Mouse (Mus musculus) MN1 (cell line): Measurements from ENCODE around the gene Sass6.
A peak's percentile ranks its signal among the peaks of the same experiment; 100 is the strongest.
"Not testable (repeated sequence)": the region's sequence is repeated elsewhere in the genome, so short reads cannot be mapped to it uniquely, and the experiment has no call there.

Experiments used
- DNase-seq: peaks from one replicate; pipeline ENCODE4 v3.0.0-alpha.2; 2016; ENCODE audit warnings: low spot score

Gene Sass6

GRCm38 (mm10) chr3:116632971-116633370 lies 38.2 kb downstream of the Sass6 start:
- no peak for DNase-seq

- DNase-seq: no peak
These were observed 39.3 kb downstream of the Sass6 start for GRCm38 (mm10) chr3:116634091-116634490.

- DNase-seq: no peak
These were observed 40.1 kb downstream of the Sass6 start for GRCm38 (mm10) chr3:116634853-116635252.

GRCm38 (mm10) chr3:116635799-116636198 lies 41.0 kb downstream of the Sass6 start:
- DNase-seq: no peak

GRCm38 (mm10) chr3:116637693-116638476 lies 43.1 kb downstream of the Sass6 start:
- DNase-seq: no peak

GRCm38 (mm10) chr3:116638572-116638971 lies 43.8 kb downstream of the Sass6 start:
- DNase-seq: no peak

GRCm38 (mm10) chr3:116640024-116640423 lies 45.2 kb downstream of the Sass6 start:
- DNase-seq: no peak

- DNase-seq: no peak
These were observed 47.1 kb downstream of the Sass6 start for GRCm38 (mm10) chr3:116641811-116642371.

GRCm38 (mm10) chr3:116642373-116642772 lies 47.6 kb downstream of the Sass6 start:
- no peak for DNase-seq

- DNase-seq: no peak
These were observed 51.6 kb downstream of the Sass6 start for GRCm38 (mm10) chr3:116646387-116646786.

- no peak for DNase-seq
These were observed 54.0 kb downstream of the Sass6 start for GRCm38 (mm10) chr3:116648805-116649204.

GRCm38 (mm10) chr3:116650698-116651097 lies 55.9 kb downstream of the Sass6 start:
- DNase-seq: no peak

- DNase-seq: no peak
These were observed 57.3 kb downstream of the Sass6 start for GRCm38 (mm10) chr3:116652033-116652446.

- no peak for DNase-seq
These were observed 58.6 kb downstream of the Sass6 start for GRCm38 (mm10) chr3:116653278-116653945.

- not testable (repeated sequence) for DNase-seq
These were observed 59.3 kb downstream of the Sass6 start for GRCm38 (mm10) chr3:116654051-116654450.

- no peak for DNase-seq
These were observed 61.6 kb downstream of the Sass6 start for GRCm38 (mm10) chr3:116656184-116656965.

- DNase-seq: no peak
These were observed 64.3 kb downstream of the Sass6 start for GRCm38 (mm10) chr3:116658928-116659565.

- no peak for DNase-seq
These were observed 65.2 kb downstream of the Sass6 start for GRCm38 (mm10) chr3:116659856-116660430.

- DNase-seq: peak; percentile 9
These were observed 66.6 kb downstream of the Sass6 start for GRCm38 (mm10) chr3:116661288-116661869.

GRCm38 (mm10) chr3:116661870-116662414 lies 67.2 kb downstream of the Sass6 start:
- peak; percentile 47 for DNase-seq

- peak; percentile 96 for DNase-seq
These were observed 67.7 kb downstream of the Sass6 start, which contains the start of gene Mfsd14a for GRCm38 (mm10) chr3:116662463-116662863. Mfsd14a (minus strand) TSS chr3:116662677.
